Mouse (Mus musculus): ENCODE data around the gene Stpg2.

DNA sequence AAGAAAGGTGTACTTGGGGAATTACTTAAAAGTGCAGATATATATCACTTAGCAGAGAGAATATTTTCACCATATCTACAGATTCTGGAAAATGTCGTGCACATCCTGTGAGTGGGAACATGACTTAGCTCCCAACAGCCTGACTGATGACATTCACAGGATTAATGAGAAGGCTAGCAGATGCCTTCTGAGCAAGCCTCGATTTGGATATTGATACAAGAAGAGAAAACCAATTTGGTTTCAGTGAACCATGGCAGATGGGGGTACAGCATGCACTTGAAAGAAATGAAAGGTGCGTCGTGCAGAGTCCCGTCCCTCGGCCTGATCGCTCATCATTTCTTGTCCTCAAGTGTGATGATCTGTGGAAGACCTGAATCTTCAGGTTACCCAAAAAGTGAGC, 410.3 kb downstream of the Stpg2 start:
- TF ChIP-seq POLR2A (IDR thresholded peaks at IDR 0.05; ENCODE audit: extremely low read depth, insufficient read depth, low read length) = no peak
- TF ChIP-seq CTCF (IDR thresholded peaks at IDR 0.05; ENCODE audit: low read depth, low read length) = no peak

Data from liver, adult 2 months (tissue).